ENCODE assay signal across 18 mouse cellular contexts in the genomic region with DNA sequence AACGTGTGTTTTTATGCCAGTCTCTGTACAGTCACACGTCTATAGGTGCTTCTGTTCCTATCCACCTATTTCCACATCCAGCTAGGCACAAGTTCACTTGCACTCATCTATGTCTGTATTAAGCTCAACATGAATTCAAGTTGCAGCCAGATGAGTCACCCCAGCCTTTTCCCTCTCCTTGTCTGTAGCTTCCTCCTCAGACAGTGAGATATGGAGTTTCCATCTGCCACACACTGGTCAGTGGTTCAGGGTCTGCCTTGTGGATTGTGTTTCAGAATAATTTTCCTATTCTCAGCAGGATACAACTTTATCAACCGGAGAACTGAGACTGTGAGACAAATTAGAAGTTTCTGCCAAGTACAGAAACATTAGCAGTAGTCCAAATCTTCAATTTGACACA. TPM values are rescaled to one million over a fixed set of nuclear protein-coding genes. Genes with fewer than 3 reads are reported as not detected.
"Had no signal": no experiment of that assay in that cellular context is flagged by ENCODE, and none has a peak within 500 bp of the region (broad histone marks: within the 10 kb centered on the region; RNA-seq: fewer than 3 reads in every experiment).

No protein-coding gene starts in this region.

- H3K4me2 ChIP-seq: limb, embryonic 12.5 days; limb, embryonic 15.5 days; midbrain, embryonic 11.5 days; stomach, embryonic 15.5 days had no signal

- H3K4me3 ChIP-seq: limb, embryonic 12.5 days; limb, embryonic 15.5 days; stomach, embryonic 15.5 days had no signal

- H3K36me3 ChIP-seq: limb, embryonic 12.5 days; limb, embryonic 15.5 days; stomach, embryonic 15.5 days had no signal

- H3K9ac ChIP-seq: limb, embryonic 12.5 days; limb, embryonic 15.5 days; liver, embryonic 14.5 days; stomach, embryonic 15.5 days had no signal

- H3K9me3 ChIP-seq: limb, embryonic 12.5 days; limb, embryonic 15.5 days; stomach, embryonic 15.5 days had no signal

- H3K4me1 ChIP-seq: limb, embryonic 12.5 days; limb, embryonic 15.5 days; stomach, embryonic 15.5 days had no signal

- ATAC-seq: intestine, embryonic 16.5 days had no signal

- DNase-seq: kidney, adult 18-20 months; kidney, adult 9 months; kidney, postnatal 14 days; kidney, postnatal 4 days; left cerebral cortex, postnatal 4 days; lung, adult 18-20 months; lung, postnatal 4 days; midbrain, embryonic 14.5 days; right cerebral cortex, postnatal 25 days; spleen, adult 18-20 months; thymus, postnatal 25 days had no signal

- H3K27me3 ChIP-seq: limb, embryonic 12.5 days; limb, embryonic 15.5 days; stomach, embryonic 15.5 days had no signal

- H3K27ac ChIP-seq: limb, embryonic 12.5 days; limb, embryonic 15.5 days; liver, embryonic 14.5 days; stomach, embryonic 15.5 days had no signal

RNA-seq across cellular contexts. Expression of a gene that starts 20.0 kb away (rescaled TPM):
- total RNA-seq: megakaryocyte-erythroid progenitor cell, adult 5-6 weeks had no signal
